Mouse (Mus musculus) hindbrain, postnatal 0 days (tissue): ENCODE data around the gene Dvl3. TPM values are rescaled to one million over a fixed set of nuclear protein-coding genes. Genes with fewer than 3 reads are reported as not detected.
"Not testable (repeated sequence)": the region's sequence is repeated elsewhere in the genome, so short reads cannot be mapped to it uniquely, and the experiment has no call there.

Source experiments
- ATAC-seq: fragments of 200-750 bp; cut with Nextera tagmentation; 2 replicates; pipeline ENCODE4 v1.8.0; 2017; ENCODE audit warnings: mild to moderate bottlenecking, moderate TSS enrichment, moderate library complexity
- DNase-seq: peaks from one replicate; pipeline ENCODE4 v3.0.0-alpha.2; 2015; ENCODE audit warnings: low spot score
- H3K27ac ChIP-seq: fragments of 300-500 bp; sonication (generic); 2 replicates; pipeline ENCODE4 v1.5.1; 2014; ENCODE audit warnings: mild to moderate bottlenecking
- H3K27me3 ChIP-seq: fragments of 300-500 bp; sonication (generic); 2 replicates; pipeline ENCODE4 v1.6.1; 2014; ENCODE audit warnings: low read length, mixed read lengths; ENCODE audit not compliant: insufficient read depth
- H3K36me3 ChIP-seq: fragments of 300-500 bp; sonication (generic); 2 replicates; pipeline ENCODE4 v1.6.1; 2014; ENCODE audit warnings: low read length, mixed read lengths; ENCODE audit not compliant: insufficient read depth
- H3K4me1 ChIP-seq: fragments of 300-500 bp; sonication (generic); 2 replicates; pipeline ENCODE4 v1.6.1; 2014; ENCODE audit warnings: antibody characterized with exemption, low read length, mixed read lengths; ENCODE audit not compliant: insufficient read depth
- H3K4me2 ChIP-seq: fragments of 300-500 bp; sonication (generic); 2 replicates; pipeline ENCODE4 v1.6.1; 2014; ENCODE audit warnings: low read depth, mild to moderate bottlenecking, low read length, moderate library complexity, mixed read lengths
- H3K4me3 ChIP-seq: fragments of 300-500 bp; sonication (generic); 2 replicates; pipeline ENCODE4 v1.5.1; 2014; ENCODE audit warnings: low read length
- H3K9ac ChIP-seq: fragments of 300-500 bp; sonication (generic); replicated peaks from 2 replicates; pipeline ENCODE4 v1.6.1; 2014; ENCODE audit warnings: mild to moderate bottlenecking, low read length, moderate library complexity, mixed read lengths
- H3K9me3 ChIP-seq: fragments of 300-500 bp; sonication (generic); 2 replicates; pipeline ENCODE4 v1.6.1; 2016; ENCODE audit warnings: low read length, mixed read lengths
- CTCF ChIP-seq: IDR thresholded peaks from 2 replicates; pipeline ENCODE4 v1.5.1; 2016; ENCODE audit warnings: antibody characterized with exemption, control low read depth, low read depth
- WGBS: fragments of 180-500 bp; shearing (Covaris S2); extraction: QIAGEN DNeasy Blood & Tissue Kit; methylation state at CpG from one replicate; pipeline ENCODE4 v1.1.7; 2014; 5-methylcytosine and 5-hydroxymethylcytosine counted together
- polyA plus RNA-seq: library from polyadenylated mRNA; unstranded; fragments of >200 nt; fragmentation: Nextera tagmentation; extraction: Ambion mirVana; gene quantifications from 2 replicates; pipeline ENCODE4 v1.2.1, GENCODE M21; 2015
- total RNA-seq: library from RNA; depleted of rRNA; stranded (reverse); fragments of >200 nt; gene quantifications from 2 replicates; pipeline ENCODE4 v1.2.3, GENCODE M21; 2014

Gene Dvl3
- total and polyA plus RNA-seq, 2 experiments from 2014 or later, result 25.7 to 44.3 TPM

GRCm38 (mm10) chr16:20476857-20477256 is 39.9 kb upstream of the Dvl3 start:
- no peak for TF ChIP-seq CTCF
- Histone ChIP-seq H3K4me3 (no peak overlapping the region), H3K4me2 (no peak overlapping the region), H3K27ac (no peak overlapping the region), H3K9me3 (no peaks in the 10 kb centered on the region), H3K9ac (no peak overlapping the region), H3K36me3 (no peaks in the 10 kb centered on the region), H3K4me1 (no peaks in the 10 kb centered on the region), H3K27me3 (no peaks in the 10 kb centered on the region)
- ATAC-seq, result no peak
- DNase-seq, result no peak
- WGBS, result 41% methylated on average over 1 of the region's 1 CpGs

GRCm38 (mm10) chr16:20477270-20477669 is 39.5 kb upstream of the Dvl3 start:
- no peak for DNase-seq
- Histone ChIP-seq H3K36me3 (no peaks in the 10 kb centered on the region), H3K9me3 (no peaks in the 10 kb centered on the region), H3K4me2 (no peak overlapping the region), H3K9ac (no peak overlapping the region), H3K27me3 (no peaks in the 10 kb centered on the region), H3K27ac (no peak overlapping the region), H3K4me1 (no peaks in the 10 kb centered on the region), H3K4me3 (no peak overlapping the region)
- no peak for TF ChIP-seq CTCF
- no peak for ATAC-seq
- WGBS, result 70% methylated on average over 3 of the region's 3 CpGs

GRCm38 (mm10) chr16:20478504-20478903 is 38.3 kb upstream of the Dvl3 start:
- H3K4me1 ChIP-seq, result no peaks in the 10 kb centered on the region
- DNase-seq (no peak), ATAC-seq (no peak)
- no peak overlapping the region for H3K4me3 ChIP-seq
- H3K9me3 ChIP-seq, result no peaks in the 10 kb centered on the region
- no peaks in the 10 kb centered on the region for H3K36me3 ChIP-seq
- no peak for TF ChIP-seq CTCF
- no peaks in the 10 kb centered on the region for H3K27me3 ChIP-seq
- no peak overlapping the region for H3K27ac ChIP-seq
- no peak overlapping the region for H3K9ac ChIP-seq
- H3K4me2 ChIP-seq, result no peak overlapping the region
- 74% methylated on average over 2 of the region's 2 CpGs for WGBS

GRCm38 (mm10) chr16:20479026-20479760 is 37.6 kb upstream of the Dvl3 start:
- 92% methylated on average over 12 of the region's 12 CpGs for WGBS
- H3K9me3 ChIP-seq, H3K4me3 ChIP-seq, ATAC-seq, H3K4me2 ChIP-seq, H3K9ac ChIP-seq, H3K27ac ChIP-seq, H3K4me1 ChIP-seq, H3K27me3 ChIP-seq, DNase-seq, H3K36me3 ChIP-seq: not testable (repeated sequence)

- H3K9me3 ChIP-seq, result no peaks in the 10 kb centered on the region
- no peak overlapping the region for H3K9ac ChIP-seq
- no peaks in the 10 kb centered on the region for H3K36me3 ChIP-seq
- peak; percentile 68 for TF ChIP-seq CTCF
- H3K4me2 ChIP-seq, result no peak overlapping the region
- 30% methylated on average over 3 of the region's 3 CpGs for WGBS
- no peak overlapping the region for H3K4me3 ChIP-seq
- ATAC-seq (no peak), DNase-seq (peak; percentile 64)
- H3K4me1 ChIP-seq, result no peaks in the 10 kb centered on the region
- H3K27me3 ChIP-seq, result no peaks in the 10 kb centered on the region
- no peak overlapping the region for H3K27ac ChIP-seq
Measured at GRCm38 (mm10) chr16:20480115-20480514, 36.7 kb upstream of the Dvl3 start.

GRCm38 (mm10) chr16:20481746-20482145 is 35.0 kb upstream of the Dvl3 start:
- H3K9me3 ChIP-seq, result no peaks in the 10 kb centered on the region
- H3K27ac ChIP-seq, result no peak overlapping the region
- no peak overlapping the region for H3K4me3 ChIP-seq
- TF ChIP-seq CTCF, result no peak
- 62% methylated on average over 2 of the region's 2 CpGs for WGBS
- ATAC-seq (no peak), DNase-seq (no peak)
- no peak overlapping the region for H3K4me2 ChIP-seq
- H3K36me3 ChIP-seq, result no peaks in the 10 kb centered on the region
- no peaks in the 10 kb centered on the region for H3K4me1 ChIP-seq
- no peaks in the 10 kb centered on the region for H3K27me3 ChIP-seq
- H3K9ac ChIP-seq, result no peak overlapping the region

- not testable (repeated sequence) for H3K4me2 ChIP-seq, DNase-seq, ATAC-seq, H3K27ac ChIP-seq, H3K4me1 ChIP-seq, H3K9me3 ChIP-seq, H3K4me3 ChIP-seq, H3K27me3 ChIP-seq, H3K9ac ChIP-seq, H3K36me3 ChIP-seq
- WGBS, result 89% methylated on average over 6 of the region's 7 CpGs
Measured at GRCm38 (mm10) chr16:20483716-20484115, 33.1 kb upstream of the Dvl3 start.
